Mouse (Mus musculus): ENCODE results near the gene Patz1. TPM values are rescaled to one million over a fixed set of nuclear protein-coding genes. Genes with fewer than 3 reads are reported as not detected.

The Patz1 gene
- polyA plus RNA-seq, 1 experiment from 2014 or later = 116 TPM

DNA sequence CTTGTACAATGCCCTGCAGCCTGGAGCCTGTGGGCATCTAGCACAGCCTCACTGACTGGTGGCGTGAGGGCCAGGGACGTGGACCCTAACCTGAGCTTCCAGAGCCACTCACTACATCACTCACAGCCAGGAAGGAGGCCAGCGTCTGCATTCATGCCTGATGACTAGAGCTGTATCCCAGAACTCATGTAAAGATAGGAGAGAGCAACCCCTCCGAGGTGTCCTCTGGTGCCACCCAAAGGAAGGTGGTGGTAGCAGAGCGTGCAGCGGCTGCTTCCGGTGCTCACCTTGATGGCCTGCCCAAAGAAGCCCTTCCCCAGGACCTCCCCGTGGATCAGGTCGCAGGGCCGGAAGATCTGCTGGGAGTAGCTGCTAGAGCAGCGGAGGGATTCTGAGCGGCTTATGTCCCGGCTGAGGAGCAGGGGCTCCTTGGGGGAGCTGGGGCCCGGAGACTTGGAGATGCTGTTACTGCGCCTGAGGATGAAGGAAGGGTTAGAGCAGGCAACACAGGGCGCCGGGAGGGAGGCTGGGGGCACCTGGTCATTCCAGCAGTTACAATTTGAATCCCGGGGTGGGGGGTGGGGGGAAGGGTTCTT, 64.4 kb downstream of the Patz1 start:
- H3K27me3 ChIP-seq (ENCODE audit: insufficient read depth, poor library complexity, severe bottlenecking) = no peaks in the 10 kb centered on the region
- WGBS = 48% methylated on average over 18 of the region's 18 CpGs
- peaks cover 14% of the 10 kb centered on the region for H3K4me1 ChIP-seq (replicated peaks)
- H3K9me3 ChIP-seq = no peaks in the 10 kb centered on the region
- H3K4me3 ChIP-seq = no peak overlapping the region
- DNase-seq (ENCODE audit: low spot score) = no peak
- H3K36me3 ChIP-seq = peaks cover 87% of the 10 kb centered on the region
- H3K27ac ChIP-seq = no peak overlapping the region

Other genes with a start within 250 kb of the Patz1 start
- gene Sfi1, start 95.4 kb upstream of the Patz1 start, polyA plus RNA-seq (2016; fragmentation: Nextera tagmentation; extraction: Ambion mirVana) = 12.7 and 14.4 TPM in 2 replicates
- 48.4 and 58.1 TPM in 2 replicates for gene Eif4enif1, start 86.5 kb upstream of the Patz1 start, polyA plus RNA-seq (2016; fragmentation: Nextera tagmentation; extraction: Ambion mirVana)
- gene Drg1, start 22.5 kb upstream of the Patz1 start, polyA plus RNA-seq (2016; fragmentation: Nextera tagmentation; extraction: Ambion mirVana) = 317 and 322 TPM in 2 replicates
- 9.3 and 9.4 TPM in 2 replicates for gene Pik3ip1, start 41.5 kb downstream of the Patz1 start, polyA plus RNA-seq (2016; fragmentation: Nextera tagmentation; extraction: Ambion mirVana)
- 62.0 and 82.2 TPM in 2 replicates for gene Limk2, start 120.3 kb downstream of the Patz1 start, polyA plus RNA-seq (2016; fragmentation: Nextera tagmentation; extraction: Ambion mirVana)
- 42.1 and 44.5 TPM in 2 replicates for gene Rnf185, start 163.5 kb downstream of the Patz1 start, polyA plus RNA-seq (2016; fragmentation: Nextera tagmentation; extraction: Ambion mirVana)
- 0.99 and 1.5 TPM in 2 replicates for gene Pla2g3, start 199.4 kb downstream of the Patz1 start, polyA plus RNA-seq (2016; fragmentation: Nextera tagmentation; extraction: Ambion mirVana)
- 0.21 and 0.37 TPM in 2 replicates for gene Inpp5j, start 215.9 kb downstream of the Patz1 start, polyA plus RNA-seq (2016; fragmentation: Nextera tagmentation; extraction: Ambion mirVana)
- 60.3 and 73.5 TPM in 2 replicates for gene Selenom, start 225.8 kb downstream of the Patz1 start, polyA plus RNA-seq (2016; fragmentation: Nextera tagmentation; extraction: Ambion mirVana)